Mouse (Mus musculus): ENCODE measurements at regions not wholly inside any gene's neighbourhood (a gene's known extent, or its start where the extent isn't known, plus 50 kb on each side); places are given as distances from the start of the nearest gene placed in this dataset.

GRCm38 (mm10) chr2:108584799-108585198 lies 695.7 kb upstream of the Kif18a start:
- no peak for DNase-seq (ENCODE audit: extremely low spot score)

GRCm38 (mm10) chr2:108593555-108593954 lies 687.0 kb upstream of the Kif18a start:
- no peak for DNase-seq (ENCODE audit: extremely low spot score)

- no peak for DNase-seq (ENCODE audit: extremely low spot score)
These were observed 680.2 kb upstream of the Kif18a start for GRCm38 (mm10) chr2:108600346-108600745.

GRCm38 (mm10) chr2:108619580-108619979 lies 661.0 kb upstream of the Kif18a start:
- DNase-seq (ENCODE audit: extremely low spot score): no peak

GRCm38 (mm10) chr2:108622367-108623162 lies 658.0 kb upstream of the Kif18a start:
- no peak for DNase-seq (ENCODE audit: extremely low spot score)

GRCm38 (mm10) chr2:108635644-108636043 lies 644.9 kb upstream of the Kif18a start:
- DNase-seq (ENCODE audit: extremely low spot score): no peak

GRCm38 (mm10) chr2:108660697-108661388 lies 619.7 kb upstream of the Kif18a start:
- DNase-seq (ENCODE audit: extremely low spot score): no peak

- DNase-seq (ENCODE audit: extremely low spot score): no peak
These were observed 602.7 kb upstream of the Kif18a start for GRCm38 (mm10) chr2:108677777-108678380.

- DNase-seq (ENCODE audit: extremely low spot score): no peak
These were observed 599.0 kb upstream of the Kif18a start for GRCm38 (mm10) chr2:108681574-108681973.

GRCm38 (mm10) chr2:108686019-108686743 lies 594.4 kb upstream of the Kif18a start:
- no peak for DNase-seq (ENCODE audit: extremely low spot score)

GRCm38 (mm10) chr2:108690091-108690490 lies 590.4 kb upstream of the Kif18a start:
- DNase-seq (ENCODE audit: extremely low spot score): peak; percentile 46

- no peak for DNase-seq (ENCODE audit: extremely low spot score)
These were observed 589.2 kb upstream of the Kif18a start for GRCm38 (mm10) chr2:108691156-108692007.

- no peak for DNase-seq (ENCODE audit: extremely low spot score)
These were observed 579.2 kb upstream of the Kif18a start for GRCm38 (mm10) chr2:108701308-108701707.

GRCm38 (mm10) chr2:108707856-108708855 lies 572.4 kb upstream of the Kif18a start:
- no peak for DNase-seq (ENCODE audit: extremely low spot score)

GRCm38 (mm10) chr2:108742079-108742478 lies 538.5 kb upstream of the Kif18a start:
- no peak for DNase-seq (ENCODE audit: extremely low spot score)

GRCm38 (mm10) chr2:108743511-108743910 lies 537.0 kb upstream of the Kif18a start:
- peak; percentile 37 for DNase-seq (ENCODE audit: extremely low spot score)

- no peak for DNase-seq (ENCODE audit: extremely low spot score)
These were observed 535.7 kb upstream of the Kif18a start for GRCm38 (mm10) chr2:108744797-108745196.

- no peak for DNase-seq (ENCODE audit: extremely low spot score)
These were observed 526.9 kb upstream of the Kif18a start for GRCm38 (mm10) chr2:108753494-108754225.

GRCm38 (mm10) chr2:108755821-108756220 lies 524.7 kb upstream of the Kif18a start:
- DNase-seq (ENCODE audit: extremely low spot score): no peak

All from embryo, embryonic 9.5 days (tissue).